Mouse (Mus musculus) left cerebral cortex, adult 18-20 months (tissue): ENCODE results near the gene Dgkh. TPM values are rescaled to one million over a fixed set of nuclear protein-coding genes. Genes with fewer than 3 reads are reported as not detected.
"Not testable (repeated sequence)": the region's sequence is repeated elsewhere in the genome, so short reads cannot be mapped to it uniquely, and the experiment has no call there.

Experiments
- DNase-seq, 2 experiments: peaks; one replicate each; pipeline ENCODE4 v3.0.0; 2021 to 2022; ENCODE audit warnings: low spot score in 2 of 2, mixed read lengths in 1 of 2
- total RNA-seq, 2 experiments: library from RNA; stranded (reverse); gene quantifications; 2 replicates each; pipeline ENCODE4 v1.2.3; 2021

The Dgkh gene
- total RNA-seq, 2 experiments from 2014 or later, result 67.8 to 71.2 TPM

DNA sequence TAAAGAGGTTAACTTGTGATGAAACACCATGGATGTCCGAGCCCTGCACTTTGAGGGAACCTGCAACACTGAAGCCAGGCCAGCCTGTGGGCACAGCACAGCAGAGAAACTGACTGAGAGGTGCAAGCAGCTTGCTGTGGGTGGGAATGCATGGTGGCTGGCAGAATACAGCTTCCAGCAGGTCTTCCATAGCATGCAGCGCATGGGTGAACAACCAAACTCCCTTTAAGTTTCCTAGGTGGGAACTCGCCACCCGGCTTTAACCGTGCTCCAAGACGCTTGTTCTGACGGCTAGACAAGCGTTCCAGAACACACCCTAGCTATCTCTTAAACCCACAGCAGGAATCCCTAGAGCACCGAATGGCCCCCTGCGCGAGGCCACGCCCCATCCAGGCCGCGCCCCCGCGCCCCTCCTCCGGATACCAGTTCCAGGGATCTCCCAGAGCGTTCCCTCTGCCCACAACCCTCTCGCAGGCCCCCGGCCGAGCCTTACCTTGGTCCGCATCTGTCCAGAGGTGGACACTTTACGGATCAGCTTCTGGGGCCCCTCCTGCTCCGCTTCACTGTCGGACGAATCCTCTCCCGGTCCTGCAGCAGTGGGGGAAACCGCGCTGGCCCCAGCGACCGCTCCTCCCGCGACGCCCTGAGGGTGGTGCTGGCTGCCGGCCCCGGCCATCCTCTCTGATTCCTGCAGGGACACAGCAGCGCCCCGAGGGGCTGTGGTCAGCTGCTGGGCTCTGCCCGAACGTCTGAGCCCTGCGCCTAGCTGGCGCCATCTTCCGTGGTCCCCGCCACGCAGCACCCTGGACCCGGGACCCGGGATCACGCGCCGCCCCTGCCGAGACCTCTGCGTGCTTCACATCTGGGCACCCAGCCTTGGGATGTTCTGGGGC, 7.9 kb downstream of the Dgkh start:
- peak; percentile 40 to 56 for DNase-seq

DNA sequence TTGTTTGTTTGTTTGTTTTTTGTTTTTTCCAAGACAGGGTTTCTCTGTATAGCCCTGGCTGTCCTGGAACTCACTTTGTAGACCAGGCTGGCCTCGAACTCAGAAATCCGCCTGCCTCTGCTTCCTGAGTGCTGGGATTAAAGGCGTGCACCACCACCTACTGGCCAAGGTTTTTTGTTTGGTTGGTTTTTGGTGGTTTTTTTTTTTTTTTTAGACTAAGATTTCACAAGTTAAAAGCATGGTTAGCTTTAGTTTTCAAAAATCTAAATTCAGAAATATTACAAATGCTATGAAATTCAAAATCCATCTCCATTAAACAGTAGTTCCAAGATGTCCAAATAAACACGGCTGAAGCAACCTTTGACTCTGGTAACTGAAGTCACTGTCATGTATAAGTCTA, 8.9 kb downstream of the Dgkh start:
- DNase-seq, result not testable (repeated sequence)

DNA sequence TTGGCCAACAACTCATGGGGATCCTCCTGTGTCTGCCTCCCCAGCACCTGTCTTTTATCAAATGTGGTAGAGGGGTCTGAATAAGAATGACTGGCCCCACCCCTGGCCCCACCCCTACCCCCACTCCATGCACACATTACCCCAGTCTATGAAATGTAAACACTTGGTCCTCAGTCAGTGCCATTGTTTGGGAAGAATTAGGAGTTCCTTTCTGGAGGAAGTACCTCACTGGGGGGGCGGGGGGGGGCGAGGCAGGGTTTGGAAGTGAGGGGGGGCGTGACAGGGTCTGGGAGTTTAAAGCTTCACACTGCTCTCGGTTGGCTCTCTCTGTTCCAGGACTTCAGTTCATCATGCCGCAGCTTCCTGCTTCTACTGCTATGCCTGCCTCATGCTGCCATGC, 10.5 kb downstream of the Dgkh start:
- no peak for DNase-seq

GRCm38 (mm10) chr14:78716035-78716434, 16.5 kb downstream of the Dgkh start:
- no peak for DNase-seq

DNA sequence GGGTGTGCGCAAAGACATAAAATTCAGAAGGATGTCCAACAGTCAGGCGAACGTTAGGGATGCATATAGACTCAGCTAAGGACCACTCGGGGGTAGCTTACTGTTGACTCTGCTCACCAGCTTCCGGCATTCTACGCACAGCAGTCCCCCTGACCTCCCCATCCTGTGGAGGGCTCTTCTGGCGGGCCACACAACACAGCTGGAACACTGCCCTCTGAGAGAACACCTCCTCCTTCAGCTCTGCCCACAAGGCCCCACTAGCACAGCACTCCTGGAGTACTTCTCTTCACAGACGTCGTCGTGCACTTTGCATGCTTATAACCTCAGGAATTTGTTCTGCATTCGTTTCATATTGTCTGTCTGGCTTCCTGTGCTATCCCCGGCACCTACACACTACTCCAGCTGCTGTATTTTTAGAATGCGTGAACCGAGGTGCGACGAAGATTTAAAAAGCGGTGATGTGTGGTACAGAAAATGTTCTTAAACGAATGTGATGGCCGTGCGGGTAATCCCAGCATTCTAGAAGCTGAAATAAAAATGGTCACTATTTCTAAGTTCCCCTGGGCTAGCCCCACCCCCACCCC, 19.9 kb downstream of the Dgkh start:
- peak; percentile 41 to 60 for DNase-seq

DNA sequence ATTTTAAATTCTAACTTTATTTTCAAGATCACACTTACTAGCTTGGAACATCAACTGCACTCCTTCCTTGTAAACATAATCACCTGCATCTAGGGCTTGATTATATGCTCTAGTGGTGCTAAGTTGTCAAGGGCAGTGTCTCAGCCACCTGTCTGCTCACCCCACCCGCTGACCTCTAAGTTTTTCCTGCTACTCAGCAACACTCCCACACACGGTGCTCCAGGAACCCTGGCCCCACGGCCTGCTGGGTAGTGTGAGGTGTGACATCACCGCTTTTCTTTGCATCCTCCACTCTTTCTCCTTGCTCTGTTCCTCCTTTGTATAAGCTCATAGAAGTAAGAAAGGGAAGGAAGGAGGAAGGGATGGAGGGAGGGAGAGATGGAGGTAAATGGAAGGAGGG, 21.9 kb downstream of the Dgkh start:
- no peak for DNase-seq

GRCm38 (mm10) chr14:78705616-78706015, 27.0 kb downstream of the Dgkh start:
- DNase-seq, result no peak

GRCm38 (mm10) chr14:78703989-78704388, 28.6 kb downstream of the Dgkh start:
- no peak for DNase-seq

DNA sequence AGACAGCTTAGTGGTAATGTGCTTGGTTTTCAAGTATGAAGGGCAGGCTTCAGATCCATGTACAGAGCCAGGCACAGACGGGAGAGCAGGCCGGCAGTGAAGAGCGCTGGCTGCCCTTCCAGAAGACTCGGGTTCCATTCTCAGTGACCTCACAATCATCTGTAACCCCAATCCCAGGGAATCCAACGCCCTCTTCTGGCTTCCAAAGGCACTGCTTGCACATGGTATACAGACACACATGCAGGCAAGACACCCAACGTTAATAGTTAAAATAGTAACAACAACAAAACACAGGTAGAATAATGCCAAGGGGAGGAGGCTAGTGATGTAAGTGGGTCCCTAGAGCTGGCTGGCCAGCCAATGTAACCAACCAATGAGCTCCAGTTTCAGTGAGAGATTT, 29.2 kb downstream of the Dgkh start:
- DNase-seq, result no peak

- no peak for DNase-seq
Measured at GRCm38 (mm10) chr14:78702048-78702447, 30.5 kb downstream of the Dgkh start.

DNA sequence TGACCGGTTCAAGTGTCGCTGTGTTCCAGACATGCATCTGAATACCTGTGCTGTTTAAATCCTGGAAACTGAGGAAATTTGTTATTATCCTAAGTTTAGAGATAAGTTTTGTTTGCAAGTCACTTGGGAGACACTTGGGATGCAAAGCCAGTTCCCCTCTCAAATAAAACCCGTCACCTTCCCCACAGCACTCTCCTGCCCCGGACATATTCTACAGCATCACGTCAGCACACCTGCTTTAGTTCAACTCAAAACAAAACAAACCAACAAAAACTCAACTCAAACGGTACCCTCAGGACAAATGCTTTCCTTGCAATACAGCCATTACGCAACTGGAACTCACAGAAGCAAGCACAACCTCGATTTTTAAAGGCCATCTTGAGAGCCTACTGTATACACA, 31.1 kb downstream of the Dgkh start:
- DNase-seq, result no peak

GRCm38 (mm10) chr14:78701087-78701486, 31.5 kb downstream of the Dgkh start:
- DNase-seq, result no peak

DNA sequence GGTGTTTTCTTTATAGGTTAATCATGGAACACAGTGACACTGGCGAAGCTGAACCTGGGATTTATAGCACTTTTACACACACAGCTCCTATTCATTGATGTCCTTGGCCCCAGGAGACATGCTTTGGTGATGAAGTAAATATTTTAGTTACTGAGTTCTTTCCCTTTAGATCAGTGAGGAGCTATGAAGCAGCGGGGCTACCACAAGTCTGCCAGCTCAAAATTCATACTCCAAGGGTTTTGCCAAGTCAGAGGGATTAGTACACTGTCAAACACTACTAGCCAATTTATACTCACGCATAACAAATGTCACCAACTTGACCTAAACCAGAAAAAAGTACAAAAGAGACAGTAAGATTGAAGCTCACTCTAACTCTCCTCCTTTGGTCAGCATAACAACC, 32.9 kb downstream of the Dgkh start:
- DNase-seq, result no peak

GRCm38 (mm10) chr14:78699196-78699595, 33.4 kb downstream of the Dgkh start:
- no peak for DNase-seq

- no peak for DNase-seq
Measured at GRCm38 (mm10) chr14:78694121-78694520, 38.5 kb downstream of the Dgkh start.

DNA sequence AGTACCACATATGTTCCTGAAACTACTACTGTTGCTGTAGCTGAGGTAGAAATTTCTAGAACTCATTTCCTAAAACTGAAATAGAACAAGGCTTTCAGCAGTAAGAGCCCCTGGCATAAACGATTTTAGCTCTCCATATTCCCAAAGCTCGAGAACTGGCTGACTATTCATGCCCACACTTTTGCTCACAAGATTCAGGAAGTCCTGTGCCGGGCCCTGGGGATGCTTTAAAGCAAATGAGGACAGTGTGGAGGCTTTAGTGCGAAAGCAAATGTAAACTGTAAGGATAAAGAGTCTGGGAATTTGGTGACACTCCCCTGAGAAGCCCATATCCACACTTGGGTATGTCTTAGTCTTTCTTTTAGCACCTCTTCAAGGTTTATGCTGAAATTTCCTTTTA, 40.0 kb downstream of the Dgkh start:
- no peak for DNase-seq

- DNase-seq, result no peak
Measured at GRCm38 (mm10) chr14:78691926-78692487, 40.6 kb downstream of the Dgkh start.

DNA sequence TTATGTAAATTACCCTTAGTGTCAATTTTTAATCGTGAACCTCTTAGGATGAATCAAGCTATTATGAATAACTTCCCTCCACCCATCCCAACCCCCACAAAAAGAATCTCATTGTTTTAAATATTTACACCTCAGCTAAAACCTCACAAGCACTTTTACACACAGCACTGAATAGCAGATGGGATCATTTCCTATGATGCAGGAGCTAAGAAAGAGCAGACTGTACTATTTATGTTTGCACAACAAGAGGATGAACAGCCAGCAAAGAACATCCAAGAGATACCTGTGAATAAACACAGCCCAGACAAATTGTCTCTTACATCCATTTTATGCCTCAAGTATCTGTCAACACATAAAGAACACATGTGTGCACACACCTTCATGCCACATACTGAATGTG, 41.7 kb downstream of the Dgkh start:
- DNase-seq, result no peak

DNA sequence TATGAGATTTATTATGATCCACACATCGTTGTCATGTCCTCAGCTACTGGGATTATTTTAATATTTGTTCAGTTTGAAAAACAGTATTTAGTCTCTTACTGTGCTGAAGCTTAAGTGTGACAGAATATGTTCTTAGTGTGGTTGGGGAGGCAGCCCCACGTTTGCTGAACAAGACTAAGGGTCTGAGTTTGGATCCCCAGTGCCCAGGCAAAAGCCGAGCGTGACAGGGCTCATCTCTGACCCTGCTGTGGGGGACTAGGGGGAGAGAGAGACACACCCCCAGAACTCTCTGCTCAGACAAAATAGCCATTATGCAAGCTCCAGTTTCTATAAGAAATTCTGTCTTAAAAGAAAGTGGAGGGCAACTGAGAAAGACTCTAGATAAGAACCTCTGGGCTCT, 42.2 kb downstream of the Dgkh start:
- DNase-seq, result no peak

- no peak for DNase-seq
Measured at GRCm38 (mm10) chr14:78689950-78690349, 42.6 kb downstream of the Dgkh start.

GRCm38 (mm10) chr14:78687716-78688115, 44.9 kb downstream of the Dgkh start:
- DNase-seq, result no peak

DNA sequence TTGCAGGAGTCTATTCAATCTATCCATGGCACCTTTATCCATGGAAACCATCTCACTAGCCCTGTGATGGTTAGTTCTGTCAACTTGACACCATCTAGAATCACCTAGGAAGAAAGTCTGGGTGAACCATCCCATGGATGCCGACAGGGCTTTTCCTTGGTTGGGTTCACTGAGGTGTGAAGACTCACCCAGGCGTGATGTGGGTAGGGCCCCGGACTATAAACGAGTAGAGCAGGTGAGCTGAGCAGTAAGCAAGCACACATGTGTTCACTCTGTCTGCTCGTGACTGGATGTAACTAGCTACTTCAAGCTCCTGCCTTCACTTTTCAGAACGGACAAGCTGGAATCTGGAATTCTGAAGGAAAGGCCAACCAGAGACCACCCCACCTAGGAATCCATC, 45.9 kb downstream of the Dgkh start:
- no peak for DNase-seq

DNA sequence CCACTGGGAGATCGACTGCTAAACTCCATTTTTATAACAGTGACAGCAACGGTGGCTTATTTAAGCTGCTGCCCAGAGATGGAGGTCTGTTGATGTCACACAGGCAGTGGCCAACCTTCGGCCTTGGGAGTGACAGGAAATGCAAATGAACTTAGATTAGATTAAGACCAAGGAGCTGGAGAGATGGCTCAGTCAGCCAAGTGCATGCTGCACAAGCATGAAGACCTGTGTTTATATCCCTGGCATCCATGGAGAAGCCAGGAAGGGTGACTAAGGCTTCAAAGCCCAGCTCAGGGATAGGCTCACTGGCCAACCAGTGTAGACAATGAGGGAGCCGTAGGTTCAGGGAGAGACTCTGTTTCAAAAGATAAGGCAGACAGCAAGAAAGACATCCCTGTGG, 48.4 kb downstream of the Dgkh start:
- DNase-seq, result no peak
